ENCODE assay signal across 23 mouse cellular contexts in genomic region chr2:162591388-162591787, GRCm38 (mm10).
DNase-seq lines count a peak whose midpoint lies in the region; ATAC-seq and TF ChIP-seq lines count a peak whose summit lies in the region.
"Had no signal": no experiment of that assay in that cellular context is flagged by ENCODE, and none has a peak within 500 bp of the region (broad histone marks: within the 10 kb centered on the region; RNA-seq: fewer than 3 reads in every experiment).

No protein-coding gene starts in this region.

- no peaks in the 10 kb centered on the region for H3K9me3 ChIP-seq in forebrain, postnatal 0 days (ENCODE audit: low read length)
- no peaks in the 10 kb centered on the region for H3K9me3 ChIP-seq in forebrain, embryonic 15.5 days
- H3K9me3 ChIP-seq in hindbrain, postnatal 0 days (ENCODE audit: low read length), result no peaks in the 10 kb centered on the region
- H3K9me3 ChIP-seq in hindbrain, embryonic 13.5 days, result no peaks in the 10 kb centered on the region
- H3K9me3 ChIP-seq in midbrain, embryonic 11.5 days (ENCODE audit: control insufficient read depth, low read length), result no peaks in the 10 kb centered on the region
- H3K9me3 ChIP-seq in midbrain, embryonic 14.5 days (ENCODE audit: control insufficient read depth, low read length), result no peaks in the 10 kb centered on the region
- H3K9me3 ChIP-seq: embryonic facial prominence, embryonic 10.5 days; embryonic facial prominence, embryonic 12.5 days; forebrain, embryonic 13.5 days had no signal

- H3K4me2 ChIP-seq in forebrain, postnatal 0 days (ENCODE audit: low read depth), result no peak overlapping the region
- no peak overlapping the region for H3K4me2 ChIP-seq in forebrain, embryonic 15.5 days (replicated peaks)
- no peak overlapping the region for H3K4me2 ChIP-seq in hindbrain, postnatal 0 days (ENCODE audit: low read depth, low read length)
- H3K4me2 ChIP-seq in hindbrain, embryonic 13.5 days, result no peak overlapping the region
- no peak overlapping the region for H3K4me2 ChIP-seq in midbrain, embryonic 11.5 days
- no peak overlapping the region for H3K4me2 ChIP-seq in midbrain, embryonic 14.5 days (ENCODE audit: low read length)
- H3K4me2 ChIP-seq: embryonic facial prominence, embryonic 12.5 days; forebrain, embryonic 13.5 days had no signal

- 55% methylated on average over 3 of the region's 3 CpGs for WGBS in cerebellum, adult 2 months
- WGBS in forebrain, postnatal 0 days, result 67% methylated on average over 3 of the region's 3 CpGs
- 90% methylated on average over 3 of the region's 3 CpGs for WGBS in forebrain, embryonic 15.5 days
- 73% methylated on average over 3 of the region's 3 CpGs for WGBS in hindbrain, postnatal 0 days
- WGBS in hindbrain, embryonic 13.5 days, result 89% methylated on average over 3 of the region's 3 CpGs
- 87% methylated on average over 3 of the region's 3 CpGs for WGBS in midbrain, embryonic 11.5 days
- 95% methylated on average over 3 of the region's 3 CpGs for WGBS in midbrain, embryonic 14.5 days

- no peaks in the 10 kb centered on the region for H3K27me3 ChIP-seq in cerebellum, adult 2 months (ENCODE audit: control insufficient read depth, insufficient read depth, low read length)
- no peaks in the 10 kb centered on the region for H3K27me3 ChIP-seq in forebrain, postnatal 0 days (ENCODE audit: insufficient read depth, low read length)
- H3K27me3 ChIP-seq in forebrain, embryonic 15.5 days, result no peaks in the 10 kb centered on the region
- no peaks in the 10 kb centered on the region for H3K27me3 ChIP-seq in hindbrain, postnatal 0 days (ENCODE audit: insufficient read depth, low read length)
- H3K27me3 ChIP-seq in hindbrain, embryonic 13.5 days, result no peaks in the 10 kb centered on the region
- no peaks in the 10 kb centered on the region for H3K27me3 ChIP-seq in midbrain, embryonic 11.5 days (ENCODE audit: control insufficient read depth, insufficient read depth, low read length)
- H3K27me3 ChIP-seq in midbrain, embryonic 14.5 days (ENCODE audit: control insufficient read depth, insufficient read depth, low read length), result no peaks in the 10 kb centered on the region
- H3K27me3 ChIP-seq: CH12.LX; embryonic facial prominence, embryonic 12.5 days; forebrain, embryonic 13.5 days; Patski had no signal

- no peak overlapping the region for H3K4me3 ChIP-seq in cerebellum, adult 2 months (replicated peaks; ENCODE audit: insufficient read depth, low read depth, low read length)
- H3K4me3 ChIP-seq in forebrain, postnatal 0 days (ENCODE audit: low read depth, low read length), result no peak overlapping the region
- no peak overlapping the region for H3K4me3 ChIP-seq in forebrain, embryonic 15.5 days
- H3K4me3 ChIP-seq in hindbrain, postnatal 0 days (ENCODE audit: low read length), result no peak overlapping the region
- no peak overlapping the region for H3K4me3 ChIP-seq in hindbrain, embryonic 13.5 days
- no peak overlapping the region for H3K4me3 ChIP-seq in midbrain, embryonic 11.5 days (ENCODE audit: low read depth, low read length)
- H3K4me3 ChIP-seq in midbrain, embryonic 14.5 days (replicated peaks; ENCODE audit: low read depth, low read length), result no peak overlapping the region
- H3K4me3 ChIP-seq: embryonic facial prominence, embryonic 10.5 days; embryonic facial prominence, embryonic 12.5 days; forebrain, embryonic 13.5 days had no signal

- DNase-seq in cerebellum, postnatal 10 days, result peak; percentile 51 to 71
- no peak for DNase-seq in cerebellum, adult 2 months
- peak; percentile 31 for DNase-seq in forebrain, postnatal 0 days
- peak; percentile 24 for DNase-seq in hindbrain, postnatal 0 days (ENCODE audit: low spot score)
- DNase-seq in midbrain, embryonic 11.5 days (ENCODE audit: low spot score, missing footprints), result peak; percentile 19
- no peak for DNase-seq in midbrain, embryonic 14.5 days
- DNase-seq: adrenal gland, postnatal 10 days; adrenal gland, postnatal 25 days; B cell, adult 2 months; cerebellum, adult 11-12 months; cerebellum, adult 8-10 months; cerebellum, postnatal 25 days had no signal

- H3K9ac ChIP-seq in forebrain, postnatal 0 days, result no peak overlapping the region
- H3K9ac ChIP-seq in forebrain, embryonic 15.5 days (replicated peaks), result no peak overlapping the region
- no peak overlapping the region for H3K9ac ChIP-seq in hindbrain, postnatal 0 days (replicated peaks; ENCODE audit: low read length)
- H3K9ac ChIP-seq in hindbrain, embryonic 13.5 days, result no peak overlapping the region
- H3K9ac ChIP-seq in midbrain, embryonic 11.5 days (ENCODE audit: low read length), result no peak overlapping the region
- H3K9ac ChIP-seq in midbrain, embryonic 14.5 days (replicated peaks; ENCODE audit: low read length), result no peak overlapping the region
- H3K9ac ChIP-seq: embryonic facial prominence, embryonic 12.5 days; forebrain, embryonic 13.5 days had no signal

- TF ChIP-seq POLR2A in cerebellum, adult 2 months (IDR thresholded peaks at IDR 0.05; ENCODE audit: borderline replicate concordance, insufficient read depth, low read length), result no peak

- peak; percentile 65 for ATAC-seq in forebrain, postnatal 0 days
- ATAC-seq in forebrain, embryonic 15.5 days (replicated peaks), result no peak
- no peak for ATAC-seq in hindbrain, postnatal 0 days
- ATAC-seq in hindbrain, embryonic 13.5 days (ENCODE audit: low FRiP score), result no peak
- ATAC-seq in midbrain, embryonic 11.5 days (ENCODE audit: low FRiP score), result no peak
- ATAC-seq in midbrain, embryonic 14.5 days (ENCODE audit: low FRiP score, low TSS enrichment), result no peak
- ATAC-seq: activated CD4-positive, CD25-positive, alpha-beta regulatory T cell, adult 4 months; CD4-positive, CD25-positive, alpha-beta regulatory T cell, adult 4 months; forebrain, embryonic 13.5 days; forebrain, embryonic 16.5 days; Patski had no signal

- no peaks in the 10 kb centered on the region for H3K4me1 ChIP-seq in cerebellum, adult 2 months (ENCODE audit: control insufficient read depth, insufficient read depth, low read length)
- H3K4me1 ChIP-seq in forebrain, postnatal 0 days (ENCODE audit: insufficient read depth), result no peaks in the 10 kb centered on the region
- no peaks in the 10 kb centered on the region for H3K4me1 ChIP-seq in forebrain, embryonic 15.5 days
- no peaks in the 10 kb centered on the region for H3K4me1 ChIP-seq in hindbrain, postnatal 0 days (ENCODE audit: insufficient read depth, low read length)
- H3K4me1 ChIP-seq in hindbrain, embryonic 13.5 days (replicated peaks), result peaks cover 4% of the 10 kb centered on the region; the same call in 1 of the 2 replicates
- H3K4me1 ChIP-seq in midbrain, embryonic 11.5 days (ENCODE audit: control insufficient read depth, insufficient read depth, low read length), result no peaks in the 10 kb centered on the region
- H3K4me1 ChIP-seq in midbrain, embryonic 14.5 days (ENCODE audit: control insufficient read depth, insufficient read depth, low read length), result no peaks in the 10 kb centered on the region
- H3K4me1 ChIP-seq: embryonic facial prominence, embryonic 10.5 days; embryonic facial prominence, embryonic 12.5 days; forebrain, embryonic 13.5 days had no signal

- no peaks in the 10 kb centered on the region for H3K36me3 ChIP-seq in forebrain, postnatal 0 days (ENCODE audit: insufficient read depth)
- no peaks in the 10 kb centered on the region for H3K36me3 ChIP-seq in forebrain, embryonic 15.5 days
- no peaks in the 10 kb centered on the region for H3K36me3 ChIP-seq in hindbrain, postnatal 0 days (ENCODE audit: insufficient read depth, low read length)
- no peaks in the 10 kb centered on the region for H3K36me3 ChIP-seq in hindbrain, embryonic 13.5 days
- H3K36me3 ChIP-seq in midbrain, embryonic 11.5 days (ENCODE audit: control insufficient read depth, insufficient read depth, low read length), result no peaks in the 10 kb centered on the region
- no peaks in the 10 kb centered on the region for H3K36me3 ChIP-seq in midbrain, embryonic 14.5 days (ENCODE audit: control insufficient read depth, insufficient read depth, low read length)
- H3K36me3 ChIP-seq: embryonic facial prominence, embryonic 10.5 days; embryonic facial prominence, embryonic 12.5 days; G1E had no signal

- no peak overlapping the region for H3K27ac ChIP-seq in cerebellum, adult 2 months (ENCODE audit: insufficient read depth, low read length)
- H3K27ac ChIP-seq in forebrain, postnatal 0 days (ENCODE audit: low read depth, low read length), result no peak overlapping the region
- H3K27ac ChIP-seq in forebrain, embryonic 15.5 days (replicated peaks), result no peak overlapping the region
- no peak overlapping the region for H3K27ac ChIP-seq in hindbrain, postnatal 0 days
- H3K27ac ChIP-seq in hindbrain, embryonic 13.5 days, result no peak overlapping the region
- no peak overlapping the region for H3K27ac ChIP-seq in midbrain, embryonic 11.5 days (ENCODE audit: low read depth, low read length)
- no peak overlapping the region for H3K27ac ChIP-seq in midbrain, embryonic 14.5 days (replicated peaks; ENCODE audit: low read depth, low read length)
- H3K27ac ChIP-seq: embryonic facial prominence, embryonic 10.5 days; embryonic facial prominence, embryonic 12.5 days; forebrain, embryonic 13.5 days had no signal

- no peak for TF ChIP-seq CTCF in cerebellum, adult 2 months (IDR thresholded peaks at IDR 0.05; ENCODE audit: borderline replicate concordance, insufficient read depth, low read depth, low read length)
- no peak for TF ChIP-seq CTCF in forebrain, postnatal 0 days (IDR thresholded peaks at IDR 0.05; ENCODE audit: low read depth)
- no peak for TF ChIP-seq CTCF in hindbrain, postnatal 0 days (IDR thresholded peaks at IDR 0.05; ENCODE audit: low read depth)

Comparison
In these comparisons a context has a peak if more than half of its experiments do, and no peak if none do; other contexts are left out.
1. DNase-seq: peak in cerebellum, postnatal 10 days (2 of 2), forebrain, postnatal 0 days (single experiment), hindbrain, postnatal 0 days (single experiment) and midbrain, embryonic 11.5 days (single experiment); none in cerebellum, adult 2 months (0 of 2) and midbrain, embryonic 14.5 days (single experiment).